Mouse (Mus musculus): ENCODE data around the gene Ccdc33. TPM values are rescaled to one million over a fixed set of nuclear protein-coding genes. Genes with fewer than 3 reads are reported as not detected.

Gene Ccdc33
- polyA plus RNA-seq, 1 experiment from 2014 or later, result 1.5 TPM

GRCm38 (mm10) chr9:58103647-58104046, 15.0 kb downstream of the Ccdc33 start:
- H3K4me3 ChIP-seq (replicated peaks), result no peak overlapping the region
- ATAC-seq (ENCODE audit: low FRiP score), result peak; percentile 42; the same call in 1 of the 2 replicates
- H3K4me1 ChIP-seq, result peaks cover 62% of the 10 kb centered on the region
- H3K36me3 ChIP-seq (replicated peaks), result no peaks in the 10 kb centered on the region
- no peak overlapping the region for H3K9ac ChIP-seq
- no peaks in the 10 kb centered on the region for H3K27me3 ChIP-seq
- H3K27ac ChIP-seq, result peak overlapping the region; percentile 72
- 33% methylated on average over 6 of the region's 6 CpGs for WGBS
- no peak overlapping the region for H3K4me2 ChIP-seq
- no peaks in the 10 kb centered on the region for H3K9me3 ChIP-seq

DNA sequence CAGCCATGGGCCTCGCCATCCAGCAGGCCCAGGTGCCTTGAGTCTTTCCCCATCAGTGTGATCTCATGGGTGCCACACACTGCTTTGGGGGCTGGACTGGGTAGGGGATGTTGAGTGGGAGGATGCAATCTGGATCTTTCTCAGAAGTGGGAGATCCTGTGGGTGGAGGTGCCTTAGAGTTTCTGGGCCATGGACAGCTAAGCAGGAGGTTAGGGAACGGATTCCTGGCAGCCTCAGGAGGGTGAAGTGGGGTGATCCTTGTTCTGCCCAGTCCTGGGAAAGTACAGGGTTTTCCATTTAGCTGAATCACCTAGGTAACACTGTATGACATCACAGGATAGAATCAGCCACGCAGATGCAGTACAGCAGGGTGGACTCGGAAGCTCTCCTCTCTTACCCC, 16.6 kb downstream of the Ccdc33 start:
- Histone ChIP-seq H3K9me3 (no peaks in the 10 kb centered on the region), H3K4me1 (peaks cover 63% of the 10 kb centered on the region), H3K4me3 (replicated peaks) (no peak overlapping the region), H3K27me3 (no peaks in the 10 kb centered on the region), H3K27ac (peak overlapping the region; percentile 53), H3K9ac (no peak overlapping the region), H3K36me3 (replicated peaks) (no peaks in the 10 kb centered on the region), H3K4me2 (no peak overlapping the region)
- 71% methylated on average over 4 of the region's 4 CpGs for WGBS
- ATAC-seq (ENCODE audit: low FRiP score), result no peak

DNA sequence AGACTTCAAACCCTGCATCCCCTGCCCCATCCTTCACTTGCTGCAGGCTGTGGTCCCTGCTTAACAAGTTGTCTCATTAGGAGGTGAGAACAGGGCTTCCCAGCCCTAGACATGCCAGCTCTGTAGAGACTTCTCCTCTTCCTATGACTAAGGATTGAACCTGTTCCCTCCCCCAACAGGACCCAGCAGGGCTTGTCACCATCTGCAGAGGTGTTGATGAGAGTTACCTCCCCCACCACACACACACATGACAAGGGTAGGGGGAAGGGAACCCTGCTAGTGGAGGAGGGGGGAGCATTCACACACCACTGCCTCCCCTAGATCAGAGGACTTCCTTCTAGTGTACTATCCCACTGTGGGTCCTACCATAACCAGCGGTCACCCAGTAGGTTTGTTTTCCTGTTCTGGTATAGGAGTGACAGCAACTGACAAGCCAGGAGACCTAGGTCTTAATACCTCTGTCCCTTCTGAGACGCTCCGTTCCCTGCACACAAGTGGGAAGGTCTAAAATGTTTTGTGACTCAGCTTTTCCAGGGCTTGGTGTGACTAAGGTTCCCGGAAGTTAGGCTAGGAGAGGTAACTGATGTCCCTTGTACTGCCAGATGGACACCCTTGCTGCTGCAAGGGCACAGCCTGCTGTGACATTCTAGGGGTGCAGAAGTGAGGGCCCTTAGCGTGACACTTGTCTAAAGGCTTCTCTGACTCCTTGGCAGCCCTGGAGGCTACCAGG, 18.6 kb downstream of the Ccdc33 start:
- peaks cover 62% of the 10 kb centered on the region for H3K4me1 ChIP-seq
- H3K36me3 ChIP-seq (replicated peaks), result no peaks in the 10 kb centered on the region
- no peak overlapping the region for H3K4me3 ChIP-seq (replicated peaks)
- peak; percentile 54; the same call in 1 of the 2 replicates for ATAC-seq (ENCODE audit: low FRiP score)
- no peaks in the 10 kb centered on the region for H3K27me3 ChIP-seq
- H3K9ac ChIP-seq, result no peak overlapping the region
- H3K27ac ChIP-seq, result peak overlapping the region; percentile 74
- 79% methylated on average over 5 of the region's 5 CpGs for WGBS
- H3K4me2 ChIP-seq, result no peak overlapping the region
- H3K9me3 ChIP-seq, result no peaks in the 10 kb centered on the region

- 66% methylated on average over 5 of the region's 5 CpGs for WGBS
- peak overlapping the region; percentile 78 for H3K27ac ChIP-seq
- no peak overlapping the region for H3K9ac ChIP-seq
Observed at GRCm38 (mm10) chr9:58096629-58097301, 21.9 kb downstream of the Ccdc33 start.

GRCm38 (mm10) chr9:58095977-58096376, 22.6 kb downstream of the Ccdc33 start:
- WGBS, result 81% methylated on average over 6 of the region's 6 CpGs
- Histone ChIP-seq H3K27ac (peak overlapping the region; percentile 78), H3K9me3 (no peaks in the 10 kb centered on the region), H3K4me1 (peaks cover 39% of the 10 kb centered on the region), H3K4me2 (no peak overlapping the region), H3K4me3 (replicated peaks) (no peak overlapping the region), H3K9ac (no peak overlapping the region), H3K36me3 (replicated peaks) (no peaks in the 10 kb centered on the region), H3K27me3 (no peaks in the 10 kb centered on the region)
- no peak for ATAC-seq (ENCODE audit: low FRiP score)

More at GRCm38 (mm10) chr9:58096629-58097301, 21.9 kb downstream of the Ccdc33 start:
- H3K36me3 ChIP-seq (replicated peaks), result no peaks in the 10 kb centered on the region
- H3K4me3 ChIP-seq (replicated peaks), result no peak overlapping the region
- no peaks in the 10 kb centered on the region for H3K9me3 ChIP-seq
- H3K4me1 ChIP-seq, result peaks cover 45% of the 10 kb centered on the region
- no peaks in the 10 kb centered on the region for H3K27me3 ChIP-seq
- no peak overlapping the region for H3K4me2 ChIP-seq
- ATAC-seq (ENCODE audit: low FRiP score), result peak; percentile 77

DNA sequence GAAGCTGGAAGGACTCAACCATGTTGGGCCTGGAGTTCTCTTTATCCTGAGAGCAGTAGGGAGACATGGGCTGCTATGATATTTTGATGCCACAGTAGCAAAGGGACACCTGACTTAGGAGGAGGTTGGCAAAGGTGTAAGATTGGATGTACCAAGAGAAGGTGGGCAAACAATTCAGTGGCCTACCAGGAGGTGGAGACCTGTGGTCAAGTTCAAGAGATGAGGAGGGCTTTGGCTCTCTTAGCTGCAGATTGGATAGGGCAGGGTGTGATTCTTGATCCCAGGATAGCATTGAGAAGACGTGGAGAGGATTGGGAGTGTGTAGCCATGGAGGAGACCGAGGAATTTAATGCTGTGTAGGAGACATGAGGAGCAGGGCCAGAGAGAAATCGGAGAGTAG, 24.8 kb downstream of the Ccdc33 start:
- Histone ChIP-seq H3K27me3 (no peaks in the 10 kb centered on the region), H3K9me3 (no peaks in the 10 kb centered on the region), H3K4me2 (no peak overlapping the region), H3K4me1 (peaks cover 31% of the 10 kb centered on the region), H3K36me3 (replicated peaks) (no peaks in the 10 kb centered on the region), H3K9ac (no peak overlapping the region), H3K27ac (no peak overlapping the region), H3K4me3 (replicated peaks) (no peak overlapping the region)
- ATAC-seq (ENCODE audit: low FRiP score), result no peak
- 92% methylated on average over 3 of the region's 3 CpGs for WGBS

DNA sequence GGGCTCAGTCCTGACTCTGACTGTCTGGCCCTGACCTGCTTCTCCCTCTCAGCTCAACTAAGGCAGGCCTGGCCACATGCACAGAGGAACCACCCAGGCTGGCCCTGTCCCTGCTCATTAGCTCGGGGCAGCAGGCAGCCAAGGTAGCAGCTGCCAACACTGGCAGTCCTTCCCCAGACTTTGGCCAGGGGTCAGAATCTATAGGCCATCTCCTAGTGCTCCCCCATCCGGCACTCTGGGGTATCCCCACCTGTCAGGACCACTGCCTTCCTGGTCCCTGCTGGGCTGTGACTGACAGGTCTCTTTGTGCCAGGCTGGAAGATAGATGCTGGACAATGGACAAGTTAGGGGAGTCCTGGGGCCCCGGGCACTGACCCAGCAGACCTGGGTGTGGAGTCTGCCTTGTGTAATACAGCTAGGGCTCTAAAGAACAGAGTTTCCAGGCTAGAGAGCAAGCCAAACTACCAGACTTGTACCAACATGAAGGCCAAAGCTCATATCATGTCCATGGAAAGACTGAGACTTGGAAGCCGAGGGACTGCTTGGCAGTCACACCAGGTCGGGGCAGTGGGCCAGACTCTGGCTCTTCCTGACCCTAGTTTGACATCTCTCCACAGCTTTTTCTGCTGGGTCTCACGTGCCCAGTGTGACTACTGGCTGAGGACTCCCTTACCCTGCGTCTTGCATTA, 25.9 kb downstream of the Ccdc33 start:
- Histone ChIP-seq H3K36me3 (replicated peaks) (no peaks in the 10 kb centered on the region), H3K27me3 (no peaks in the 10 kb centered on the region), H3K9me3 (no peaks in the 10 kb centered on the region), H3K9ac (no peak overlapping the region), H3K4me1 (peaks cover 29% of the 10 kb centered on the region), H3K4me3 (replicated peaks) (no peak overlapping the region), H3K27ac (no peak overlapping the region), H3K4me2 (no peak overlapping the region)
- ATAC-seq (ENCODE audit: low FRiP score), result no peak
- whole genome bisulfite sequencing, result 64% methylated on average over 7 of the region's 7 CpGs

DNA sequence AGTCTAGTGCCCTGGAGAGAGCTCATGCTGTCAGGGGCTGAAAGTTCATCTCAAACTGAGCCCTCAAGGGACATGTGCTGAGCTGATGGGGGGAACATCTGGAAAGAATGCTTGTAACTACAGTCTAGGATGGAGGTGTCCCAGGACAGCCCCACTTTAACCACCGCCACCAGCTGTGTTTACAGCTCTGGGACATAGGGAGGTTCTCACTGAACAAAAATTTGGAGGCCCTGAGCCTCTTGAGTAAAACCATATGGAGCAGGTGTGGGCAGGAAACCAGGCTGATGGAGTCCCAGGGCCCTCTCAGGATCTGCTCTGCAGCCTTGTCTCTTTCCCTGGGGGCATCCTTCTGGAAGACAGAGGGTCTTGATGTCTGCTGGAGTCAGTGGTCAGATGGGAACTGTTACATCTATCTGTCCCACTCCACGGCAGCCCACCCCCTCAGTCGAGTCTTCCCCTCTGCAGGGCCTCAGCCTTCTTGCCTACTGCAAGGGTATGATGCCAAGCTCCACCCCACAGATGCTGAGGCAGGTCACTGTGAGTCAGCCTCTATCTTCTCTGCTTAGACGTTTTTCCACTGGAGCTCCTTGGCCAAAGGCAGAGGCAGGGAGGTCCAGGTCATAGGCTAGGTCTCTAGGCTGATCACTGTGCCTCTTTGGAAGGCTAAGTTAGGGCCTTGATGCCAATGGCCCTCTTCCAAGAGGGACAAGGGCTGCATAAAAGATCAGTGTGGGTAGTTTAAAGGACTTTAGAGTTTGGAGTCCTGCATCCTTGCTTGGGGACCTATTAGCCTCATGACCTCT, 26.8 kb downstream of the Ccdc33 start:
- no peak overlapping the region for H3K27ac ChIP-seq
- H3K27me3 ChIP-seq, result no peaks in the 10 kb centered on the region
- H3K36me3 ChIP-seq (replicated peaks), result no peaks in the 10 kb centered on the region
- 65% methylated on average over 4 of the region's 4 CpGs for WGBS
- H3K4me2 ChIP-seq, result no peak overlapping the region
- no peak overlapping the region for H3K9ac ChIP-seq
- H3K9me3 ChIP-seq, result no peaks in the 10 kb centered on the region
- no peak overlapping the region for H3K4me3 ChIP-seq (replicated peaks)
- no peak for ATAC-seq (ENCODE audit: low FRiP score)
- H3K4me1 ChIP-seq, result peaks cover 29% of the 10 kb centered on the region

GRCm38 (mm10) chr9:58087277-58087998, 31.2 kb downstream of the Ccdc33 start:
- Histone ChIP-seq H3K4me2 (no peak overlapping the region), H3K4me1 (peaks cover 46% of the 10 kb centered on the region), H3K36me3 (replicated peaks) (no peaks in the 10 kb centered on the region), H3K9ac (no peak overlapping the region), H3K9me3 (no peaks in the 10 kb centered on the region), H3K4me3 (replicated peaks) (no peak overlapping the region), H3K27me3 (0 out of 2 replicates have a peak, but pooled peaks cover 4% of the 10 kb centered on the region), H3K27ac (peak overlapping the region; percentile 89)
- WGBS, result 59% methylated on average over 7 of the region's 7 CpGs
- ATAC-seq (ENCODE audit: low FRiP score), result no peak

DNA sequence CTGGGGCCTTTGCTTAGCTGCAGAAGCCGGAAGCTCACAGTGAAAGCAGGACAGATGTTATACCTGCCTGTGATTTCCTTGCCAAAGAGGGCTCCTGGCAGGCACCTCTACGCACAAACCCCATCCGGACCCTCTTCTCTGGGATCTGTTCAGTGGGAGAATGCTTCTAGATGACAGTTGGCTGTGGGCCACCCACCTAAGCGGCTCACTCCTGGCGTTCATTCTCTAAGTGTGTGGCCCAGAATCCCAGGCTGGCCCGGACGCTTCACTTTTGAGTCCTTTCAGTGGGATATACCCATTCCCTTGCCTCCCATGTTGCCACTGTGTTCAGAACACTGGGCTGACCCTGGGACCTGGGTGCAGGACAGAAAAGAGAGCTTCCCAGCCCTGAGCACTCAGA, 31.8 kb downstream of the Ccdc33 start:
- peaks cover 44% of the 10 kb centered on the region for H3K4me1 ChIP-seq
- ATAC-seq (ENCODE audit: low FRiP score), result no peak
- no peak overlapping the region for H3K4me3 ChIP-seq (replicated peaks)
- 55% methylated on average over 7 of the region's 7 CpGs for WGBS
- no peaks in the 10 kb centered on the region for H3K36me3 ChIP-seq (replicated peaks)
- 0 out of 2 replicates have a peak, but pooled peaks cover 4% of the 10 kb centered on the region for H3K27me3 ChIP-seq
- no peak overlapping the region for H3K4me2 ChIP-seq
- no peak overlapping the region for H3K9ac ChIP-seq
- H3K27ac ChIP-seq, result peak overlapping the region; percentile 89
- no peaks in the 10 kb centered on the region for H3K9me3 ChIP-seq

DNA sequence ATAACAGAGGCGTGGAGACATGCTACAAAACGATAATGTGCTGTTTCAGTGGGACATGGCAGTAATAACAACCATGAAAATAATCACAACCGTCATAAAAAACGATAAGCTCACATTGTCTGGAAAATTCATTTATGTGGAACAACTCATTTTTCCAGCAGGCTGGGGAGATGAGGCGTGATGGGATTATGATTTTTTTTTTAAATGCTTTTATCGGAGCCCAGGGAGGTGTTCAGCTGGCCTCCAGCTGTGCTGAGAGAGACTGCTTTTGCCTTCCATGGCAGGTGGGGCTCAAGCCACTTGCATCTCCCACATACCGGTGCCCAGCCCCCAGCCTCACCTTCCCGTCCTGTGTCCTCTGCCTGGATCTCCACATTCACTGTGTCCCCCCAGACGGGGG, 32.4 kb downstream of the Ccdc33 start:
- 23% methylated on average over 9 of the region's 9 CpGs for WGBS
- Histone ChIP-seq H3K27me3 (0 out of 2 replicates have a peak, but pooled peaks cover 4% of the 10 kb centered on the region), H3K36me3 (replicated peaks) (no peaks in the 10 kb centered on the region), H3K4me1 (peaks cover 42% of the 10 kb centered on the region), H3K9me3 (no peaks in the 10 kb centered on the region), H3K4me3 (replicated peaks) (no peak overlapping the region), H3K4me2 (no peak overlapping the region), H3K27ac (peak overlapping the region; percentile 89), H3K9ac (no peak overlapping the region)
- no peak for ATAC-seq (ENCODE audit: low FRiP score)
